Mouse (Mus musculus): Measurements from ENCODE around the gene Mc3r.

GRCm38 (mm10) chr2:172248106-172248764, at the start of gene Mc3r:
- TF ChIP-seq CTCF (IDR thresholded peaks at IDR 0.05; ENCODE audit: borderline replicate concordance, extremely low read depth, insufficient read depth, insufficient read length) (peak; percentile 80), POLR2A (IDR thresholded peaks at IDR 0.05; ENCODE audit: borderline replicate concordance, extremely low read depth, insufficient read depth, insufficient read length, poor library complexity, severe bottlenecking) (no peak)

All from brain, embryonic 14.5 days (tissue).